20 mouse cellular contexts compared by ENCODE assay signal in genomic region chr1:134167416-134168305, GRCm38 (mm10). TPM values are rescaled to one million over a fixed set of nuclear protein-coding genes. Genes with fewer than 3 reads are reported as not detected.
A peak's percentile ranks its signal among the peaks of the same experiment; 100 is the strongest.
DNase-seq lines count a peak whose midpoint lies in the region; TF ChIP-seq lines count a peak whose summit lies in the region.
"Had no signal": no experiment of that assay in that cellular context is flagged by ENCODE, and none has a peak within 500 bp of the region (broad histone marks: within the 10 kb centered on the region; RNA-seq: fewer than 3 reads in every experiment).

No protein-coding gene starts in this region.

- no peaks in the 10 kb centered on the region for H3K27me3 ChIP-seq in kidney, adult 2 months (replicated peaks; ENCODE audit: control insufficient read depth, insufficient read depth, low read length)
- H3K27me3 ChIP-seq in cerebellum, adult 2 months (ENCODE audit: control insufficient read depth, insufficient read depth, low read length): no peaks in the 10 kb centered on the region
- H3K27me3 ChIP-seq: embryonic facial prominence, embryonic 15.5 days; hindbrain, embryonic 13.5 days; limb, embryonic 15.5 days; lung, embryonic 15.5 days had no signal

- TF ChIP-seq CTCF in kidney, adult 2 months (conservative IDR thresholded peaks at IDR 0.05; ENCODE audit: insufficient read depth, insufficient read length, low read depth, low read length): no peak
- no peak for TF ChIP-seq CTCF in cerebellum, adult 2 months (IDR thresholded peaks at IDR 0.05; ENCODE audit: borderline replicate concordance, insufficient read depth, low read depth, low read length)

- WGBS in kidney, adult 2 months: 63% methylated on average over 14 of the region's 14 CpGs
- 25% methylated on average over 14 of the region's 14 CpGs for WGBS in cerebellum, adult 2 months

- H3K36me3 ChIP-seq in kidney, adult 2 months (ENCODE audit: control insufficient read depth, insufficient read depth, low read length): no peaks in the 10 kb centered on the region
- H3K36me3 ChIP-seq: embryonic facial prominence, embryonic 15.5 days; hindbrain, embryonic 13.5 days; limb, embryonic 15.5 days; lung, embryonic 15.5 days had no signal

- intact Hi-C loops in heart, postnatal 10 days (cut with DNase I): no loop called here

- no peak for TF ChIP-seq POLR2A in kidney, adult 2 months (IDR thresholded peaks at IDR 0.05; ENCODE audit: low read depth, low read length)
- no peak for TF ChIP-seq POLR2A in cerebellum, adult 2 months (IDR thresholded peaks at IDR 0.05; ENCODE audit: borderline replicate concordance, insufficient read depth, low read length)

- DNase-seq in kidney, adult 2 months: peak; percentile 6
- no peak for DNase-seq in kidney, postnatal 4 days
- DNase-seq in cerebellum, adult 2 months: peak; percentile 75 to 89
- DNase-seq in heart, adult 18-20 months: peak; percentile 38 to 48
- peak; percentile 53 to 57 for DNase-seq in heart, postnatal 10 days
- no peak for DNase-seq in spleen, postnatal 14 days (ENCODE audit: low spot score in 2 of 2)
- no peak for DNase-seq in layer of hippocampus, adult 11-12 months (ENCODE audit: low spot score)
- no peak for DNase-seq in adrenal gland, postnatal 25 days
- DNase-seq: gastrocnemius, postnatal 14 days; right cerebral cortex, postnatal 4 days; thymus, postnatal 14 days had no signal

- H3K27ac ChIP-seq in kidney, adult 2 months (ENCODE audit: insufficient read depth, low read depth, low read length): no peak overlapping the region
- H3K27ac ChIP-seq in cerebellum, adult 2 months (ENCODE audit: insufficient read depth, low read length): peak overlapping the region; percentile 31
- H3K27ac ChIP-seq: embryonic facial prominence, embryonic 15.5 days; hindbrain, embryonic 13.5 days; limb, embryonic 15.5 days; lung, embryonic 15.5 days had no signal

- no peaks in the 10 kb centered on the region for H3K4me1 ChIP-seq in kidney, adult 2 months (ENCODE audit: control insufficient read depth, insufficient read depth, low read length)
- H3K4me1 ChIP-seq in cerebellum, adult 2 months (ENCODE audit: control insufficient read depth, insufficient read depth, low read length): peaks cover 15% of the 10 kb centered on the region; the same call in 1 of the 2 replicates
- H3K4me1 ChIP-seq: embryonic facial prominence, embryonic 15.5 days; hindbrain, embryonic 13.5 days; lung, embryonic 15.5 days had no signal

- no peak overlapping the region for H3K4me3 ChIP-seq in kidney, adult 2 months (ENCODE audit: insufficient read depth, low read depth, low read length)
- no peak overlapping the region for H3K4me3 ChIP-seq in cerebellum, adult 2 months (replicated peaks; ENCODE audit: insufficient read depth, low read depth, low read length)
- H3K4me3 ChIP-seq: embryonic facial prominence, embryonic 15.5 days; hindbrain, embryonic 13.5 days; limb, embryonic 15.5 days; lung, embryonic 15.5 days had no signal

RNA-seq across cellular contexts. Expression of gene Chil1, which starts 14.3 kb away (rescaled TPM):
- polyA plus RNA-seq in kidney, adult 2 months (2012; rRNA removed): 0.56 TPM in 2 replicates
- 19.8 and 24.2 TPM in 2 replicates for polyA plus RNA-seq in cerebellum, adult 2 months (2012; rRNA removed)
- total RNA-seq in heart, adult 18-20 months (2021): 1 to 10 TPM in 1 of 2 experiments, under 1 TPM in 1; 0.42 to 1.0 TPM
- total RNA-seq in heart, postnatal 10 days (2021): under 1 TPM; 0.53 to 0.55 TPM
- 1.5 and 1.7 TPM in 2 replicates for total RNA-seq in adrenal gland, postnatal 25 days (2021)

RNA-seq across cellular contexts. Expression of gene Mybph, which starts 25.6 kb away (rescaled TPM):
- 0.12 and 0.89 TPM in 2 replicates for polyA plus RNA-seq in kidney, adult 2 months (2012; rRNA removed)
- 0.14 and 0.18 TPM in 2 replicates for polyA plus RNA-seq in cerebellum, adult 2 months (2012; rRNA removed)
- not detected for total RNA-seq in heart, adult 18-20 months (2021)
- under 1 TPM in 1 of 2 experiments, not detected in 1; 0.32 TPM for total RNA-seq in heart, postnatal 10 days (2021)
- not detected in 2 replicates for total RNA-seq in adrenal gland, postnatal 25 days (2021)
- total RNA-seq: left cerebral cortex, postnatal 10 days; megakaryocyte-erythroid progenitor cell, adult 5-6 weeks had no signal
- polyA plus RNA-seq: stomach, embryonic 14.5 days had no signal

RNA-seq across cellular contexts. Expression of gene Chit1, which starts 56.6 kb away (rescaled TPM):
- not detected in 2 replicates for polyA plus RNA-seq in kidney, adult 2 months (2012; rRNA removed)
- not detected in 2 replicates for polyA plus RNA-seq in cerebellum, adult 2 months (2012; rRNA removed)
- total RNA-seq in heart, adult 18-20 months (2021): not detected
- not detected for total RNA-seq in heart, postnatal 10 days (2021)
- total RNA-seq in adrenal gland, postnatal 25 days (2021): not detected in 2 replicates
- total RNA-seq: gastrocnemius, postnatal 14 days; megakaryocyte-erythroid progenitor cell, adult 5-6 weeks had no signal
- polyA plus RNA-seq: intestine, embryonic 16.5 days; large intestine, adult 2 months; stomach, embryonic 14.5 days had no signal

Comparison
In these comparisons a context has a peak if more than half of its experiments do, and no peak if none do; other contexts are left out.
1. DNase-seq: peak in kidney, adult 2 months (single experiment), cerebellum, adult 2 months (2 of 2), heart, adult 18-20 months (2 of 2) and heart, postnatal 10 days (2 of 2); none in kidney, postnatal 4 days (0 of 2), spleen, postnatal 14 days (0 of 2), layer of hippocampus, adult 11-12 months (single experiment) and adrenal gland, postnatal 25 days (single experiment).